Mouse (Mus musculus): ENCODE measurements at regions not wholly inside any gene's neighbourhood (a gene's known extent, or its start where the extent isn't known, plus 50 kb on each side); places are given as distances from the start of the nearest gene placed in this dataset.

GRCm38 (mm10) chr3:143631183-143631582, 573.8 kb downstream of the Lmo4 start:
- TF ChIP-seq CTCF (IDR thresholded peaks at IDR 0.05; ENCODE audit: control insufficient read depth, insufficient read depth, low read length), result no peak
- no peak for TF ChIP-seq POLR2A (IDR thresholded peaks at IDR 0.05; ENCODE audit: borderline replicate concordance, control insufficient read depth, low read depth, low read length)
